Mouse (Mus musculus): ENCODE results near the gene L3mbtl4. TPM values are rescaled to one million over a fixed set of nuclear protein-coding genes. Genes with fewer than 3 reads are reported as not detected.

The L3mbtl4 gene
- polyA plus RNA-seq, 1 experiment from 2014 or later, result not detected

GRCm38 (mm10) chr17:68585195-68585594 is 311.6 kb downstream of the L3mbtl4 start:
- ATAC-seq (ENCODE audit: low FRiP score), result no peak
- WGBS, result 88% methylated on average over 3 of the region's 3 CpGs

GRCm38 (mm10) chr17:68591619-68592018 is 318.0 kb downstream of the L3mbtl4 start:
- DNase-seq (ENCODE audit: low spot score) (no peak), ATAC-seq (ENCODE audit: low FRiP score) (no peak)
- H3K4me3 ChIP-seq (ENCODE audit: low read depth, low read length), result no peak overlapping the region
- no peak overlapping the region for H3K9ac ChIP-seq (ENCODE audit: low read depth, low read length)
- no peaks in the 10 kb centered on the region for H3K27me3 ChIP-seq (ENCODE audit: control insufficient read depth, insufficient read depth, low read length)
- H3K4me1 ChIP-seq (replicated peaks; ENCODE audit: control insufficient read depth, insufficient read depth, low read length), result no peaks in the 10 kb centered on the region
- 80% methylated on average over 4 of the region's 4 CpGs for whole genome bisulfite sequencing
- no peaks in the 10 kb centered on the region for H3K9me3 ChIP-seq (ENCODE audit: control insufficient read depth, low read length)
- H3K27ac ChIP-seq (ENCODE audit: low read depth, low read length), result no peak overlapping the region
- H3K36me3 ChIP-seq (ENCODE audit: control insufficient read depth, insufficient read depth, low read length), result no peaks in the 10 kb centered on the region
- no peak overlapping the region for H3K4me2 ChIP-seq (replicated peaks; ENCODE audit: low read depth, low read length)

More at GRCm38 (mm10) chr17:68585195-68585594, 311.6 kb downstream of the L3mbtl4 start:
- H3K4me1 ChIP-seq (replicated peaks; ENCODE audit: control insufficient read depth, insufficient read depth, low read length), result no peaks in the 10 kb centered on the region
- H3K27ac ChIP-seq (ENCODE audit: low read depth, low read length), result no peak overlapping the region
- no peak overlapping the region for H3K9ac ChIP-seq (ENCODE audit: low read depth, low read length)
- no peaks in the 10 kb centered on the region for H3K27me3 ChIP-seq (ENCODE audit: control insufficient read depth, insufficient read depth, low read length)
- no peak overlapping the region for H3K4me2 ChIP-seq (replicated peaks; ENCODE audit: low read depth, low read length)
- no peaks in the 10 kb centered on the region for H3K36me3 ChIP-seq (ENCODE audit: control insufficient read depth, insufficient read depth, low read length)
- no peaks in the 10 kb centered on the region for H3K9me3 ChIP-seq (ENCODE audit: control insufficient read depth, low read length)
- DNase-seq (ENCODE audit: low spot score), result no peak
- H3K4me3 ChIP-seq (ENCODE audit: low read depth, low read length), result no peak overlapping the region

- Histone ChIP-seq H3K4me1 (replicated peaks; ENCODE audit: control insufficient read depth, insufficient read depth, low read length) (no peaks in the 10 kb centered on the region), H3K36me3 (ENCODE audit: control insufficient read depth, insufficient read depth, low read length) (no peaks in the 10 kb centered on the region), H3K4me3 (ENCODE audit: low read depth, low read length) (no peak overlapping the region), H3K27me3 (ENCODE audit: control insufficient read depth, insufficient read depth, low read length) (no peaks in the 10 kb centered on the region), H3K4me2 (replicated peaks; ENCODE audit: low read depth, low read length) (no peak overlapping the region), H3K27ac (ENCODE audit: low read depth, low read length) (no peak overlapping the region), H3K9ac (ENCODE audit: low read depth, low read length) (no peak overlapping the region), H3K9me3 (ENCODE audit: control insufficient read depth, low read length) (no peaks in the 10 kb centered on the region)
- DNase-seq (ENCODE audit: low spot score) (no peak), ATAC-seq (ENCODE audit: low FRiP score) (no peak)
- 78% methylated on average over 4 of the region's 4 CpGs for WGBS
These were observed 329.1 kb downstream of the L3mbtl4 start for GRCm38 (mm10) chr17:68602744-68603143.

- Histone ChIP-seq H3K9ac (ENCODE audit: low read depth, low read length) (no peak overlapping the region), H3K4me1 (replicated peaks; ENCODE audit: control insufficient read depth, insufficient read depth, low read length) (no peaks in the 10 kb centered on the region), H3K27ac (ENCODE audit: low read depth, low read length) (no peak overlapping the region), H3K4me3 (ENCODE audit: low read depth, low read length) (no peak overlapping the region), H3K36me3 (ENCODE audit: control insufficient read depth, insufficient read depth, low read length) (no peaks in the 10 kb centered on the region), H3K4me2 (replicated peaks; ENCODE audit: low read depth, low read length) (no peak overlapping the region), H3K9me3 (ENCODE audit: control insufficient read depth, low read length) (no peaks in the 10 kb centered on the region), H3K27me3 (ENCODE audit: control insufficient read depth, insufficient read depth, low read length) (no peaks in the 10 kb centered on the region)
- DNase-seq (ENCODE audit: low spot score) (peak; percentile 52), ATAC-seq (ENCODE audit: low FRiP score) (no peak)
- 55% methylated on average over 6 of the region's 6 CpGs for WGBS
These were observed 334.1 kb downstream of the L3mbtl4 start for GRCm38 (mm10) chr17:68607691-68608090.

- Histone ChIP-seq H3K27ac (ENCODE audit: low read depth, low read length) (no peak overlapping the region), H3K9ac (ENCODE audit: low read depth, low read length) (no peak overlapping the region), H3K27me3 (ENCODE audit: control insufficient read depth, insufficient read depth, low read length) (no peaks in the 10 kb centered on the region), H3K4me3 (ENCODE audit: low read depth, low read length) (no peak overlapping the region), H3K9me3 (ENCODE audit: control insufficient read depth, low read length) (no peaks in the 10 kb centered on the region), H3K4me2 (replicated peaks; ENCODE audit: low read depth, low read length) (no peak overlapping the region), H3K36me3 (ENCODE audit: control insufficient read depth, insufficient read depth, low read length) (no peaks in the 10 kb centered on the region), H3K4me1 (replicated peaks; ENCODE audit: control insufficient read depth, insufficient read depth, low read length) (no peaks in the 10 kb centered on the region)
- DNase-seq (ENCODE audit: low spot score) (no peak), ATAC-seq (ENCODE audit: low FRiP score) (no peak)
- 75% methylated on average over 6 of the region's 6 CpGs for WGBS
These were observed 337.6 kb downstream of the L3mbtl4 start for GRCm38 (mm10) chr17:68611247-68611646.

- no peak overlapping the region for H3K4me3 ChIP-seq (ENCODE audit: low read depth, low read length)
- WGBS, result 85% methylated on average over 4 of the region's 4 CpGs
- no peak overlapping the region for H3K4me2 ChIP-seq (replicated peaks; ENCODE audit: low read depth, low read length)
- no peak overlapping the region for H3K27ac ChIP-seq (ENCODE audit: low read depth, low read length)
- H3K4me1 ChIP-seq (replicated peaks; ENCODE audit: control insufficient read depth, insufficient read depth, low read length), result no peaks in the 10 kb centered on the region
- no peaks in the 10 kb centered on the region for H3K27me3 ChIP-seq (ENCODE audit: control insufficient read depth, insufficient read depth, low read length)
- no peak for DNase-seq (ENCODE audit: low spot score)
- no peaks in the 10 kb centered on the region for H3K9me3 ChIP-seq (ENCODE audit: control insufficient read depth, low read length)
- no peaks in the 10 kb centered on the region for H3K36me3 ChIP-seq (ENCODE audit: control insufficient read depth, insufficient read depth, low read length)
- no peak for ATAC-seq (ENCODE audit: low FRiP score)
- no peak overlapping the region for H3K9ac ChIP-seq (ENCODE audit: low read depth, low read length)
These were observed 351.7 kb downstream of the L3mbtl4 start for GRCm38 (mm10) chr17:68625281-68625680.

GRCm38 (mm10) chr17:68629631-68630426 is 356.2 kb downstream of the L3mbtl4 start:
- DNase-seq (ENCODE audit: low spot score) (peak; percentile 1), ATAC-seq (ENCODE audit: low FRiP score) (no peak)
- Histone ChIP-seq H3K4me3 (ENCODE audit: low read depth, low read length) (no peak overlapping the region), H3K27ac (ENCODE audit: low read depth, low read length) (no peak overlapping the region), H3K27me3 (ENCODE audit: control insufficient read depth, insufficient read depth, low read length) (no peaks in the 10 kb centered on the region), H3K36me3 (ENCODE audit: control insufficient read depth, insufficient read depth, low read length) (no peaks in the 10 kb centered on the region), H3K4me1 (replicated peaks; ENCODE audit: control insufficient read depth, insufficient read depth, low read length) (no peaks in the 10 kb centered on the region), H3K9me3 (ENCODE audit: control insufficient read depth, low read length) (no peaks in the 10 kb centered on the region), H3K4me2 (replicated peaks; ENCODE audit: low read depth, low read length) (no peak overlapping the region), H3K9ac (ENCODE audit: low read depth, low read length) (no peak overlapping the region)
- 72% methylated on average over 7 of the region's 7 CpGs for WGBS

GRCm38 (mm10) chr17:68631396-68631795 is 357.8 kb downstream of the L3mbtl4 start:
- Histone ChIP-seq H3K4me3 (ENCODE audit: low read depth, low read length) (no peak overlapping the region), H3K36me3 (ENCODE audit: control insufficient read depth, insufficient read depth, low read length) (no peaks in the 10 kb centered on the region), H3K27me3 (ENCODE audit: control insufficient read depth, insufficient read depth, low read length) (no peaks in the 10 kb centered on the region), H3K4me2 (replicated peaks; ENCODE audit: low read depth, low read length) (no peak overlapping the region), H3K4me1 (replicated peaks; ENCODE audit: control insufficient read depth, insufficient read depth, low read length) (no peaks in the 10 kb centered on the region), H3K27ac (ENCODE audit: low read depth, low read length) (no peak overlapping the region), H3K9ac (ENCODE audit: low read depth, low read length) (no peak overlapping the region), H3K9me3 (ENCODE audit: control insufficient read depth, low read length) (no peaks in the 10 kb centered on the region)
- 93% methylated on average over 8 of the region's 8 CpGs for WGBS
- ATAC-seq (ENCODE audit: low FRiP score) (no peak), DNase-seq (ENCODE audit: low spot score) (no peak)

- DNase-seq (ENCODE audit: low spot score) (no peak), ATAC-seq (ENCODE audit: low FRiP score) (no peak)
- Histone ChIP-seq H3K27ac (ENCODE audit: low read depth, low read length) (no peak overlapping the region), H3K9ac (ENCODE audit: low read depth, low read length) (no peak overlapping the region), H3K4me2 (replicated peaks; ENCODE audit: low read depth, low read length) (no peak overlapping the region), H3K36me3 (ENCODE audit: control insufficient read depth, insufficient read depth, low read length) (no peaks in the 10 kb centered on the region), H3K4me1 (replicated peaks; ENCODE audit: control insufficient read depth, insufficient read depth, low read length) (no peaks in the 10 kb centered on the region), H3K27me3 (ENCODE audit: control insufficient read depth, insufficient read depth, low read length) (no peaks in the 10 kb centered on the region), H3K9me3 (ENCODE audit: control insufficient read depth, low read length) (no peaks in the 10 kb centered on the region), H3K4me3 (ENCODE audit: low read depth, low read length) (no peak overlapping the region)
- 84% methylated on average over 6 of the region's 6 CpGs for WGBS
These were observed 366.6 kb downstream of the L3mbtl4 start for GRCm38 (mm10) chr17:68640187-68640586.

Data from hindbrain, embryonic 11.5 days (tissue).